Mouse (Mus musculus) heart, postnatal 0 days (tissue): ENCODE measurements around the gene Glo1. TPM values are rescaled to one million over a fixed set of nuclear protein-coding genes. Genes with fewer than 3 reads are reported as not detected.
"Not testable (repeated sequence)": the region's sequence is repeated elsewhere in the genome, so short reads cannot be mapped to it uniquely, and the experiment has no call there.

Experiments used
- ATAC-seq: fragments of 200-750 bp; cut with Nextera tagmentation; 2 replicates; pipeline ENCODE4 v1.8.0; 2017; ENCODE audit warnings: low read depth, moderate number of reproducible peaks, moderate library complexity; ENCODE audit not compliant: insufficient read depth
- DNase-seq: peaks from one replicate; pipeline ENCODE4 v3.0.0-alpha.2; 2016; ENCODE audit warnings: low spot score
- H3K27ac ChIP-seq: fragments of 300-500 bp; sonication (generic); 2 replicates; pipeline ENCODE4 v1.5.1; 2014; ENCODE audit warnings: low read depth, mild to moderate bottlenecking
- H3K27me3 ChIP-seq: fragments of 300-500 bp; sonication (generic); 2 replicates; pipeline ENCODE4 v1.6.1; 2014; ENCODE audit warnings: low read length, mixed read lengths; ENCODE audit not compliant: control insufficient read depth, insufficient read depth
- H3K36me3 ChIP-seq: fragments of 300-500 bp; sonication (generic); replicated peaks from 2 replicates; pipeline ENCODE4 v1.6.1; 2014; ENCODE audit warnings: low read length, mixed read lengths; ENCODE audit not compliant: control insufficient read depth, insufficient read depth
- H3K4me1 ChIP-seq: fragments of 300-500 bp; sonication (generic); 2 replicates; pipeline ENCODE4 v1.6.1; 2014; ENCODE audit warnings: antibody characterized with exemption; ENCODE audit not compliant: control insufficient read depth, insufficient read depth
- H3K4me2 ChIP-seq: fragments of 300-500 bp; sonication (generic); 2 replicates; pipeline ENCODE4 v1.6.1; 2014; ENCODE audit warnings: low read depth, mild to moderate bottlenecking, low read length, moderate library complexity
- H3K4me3 ChIP-seq: fragments of 300-500 bp; sonication (generic); 2 replicates; pipeline ENCODE4 v1.5.1; 2014; ENCODE audit warnings: low read depth, low read length
- H3K9ac ChIP-seq: fragments of 300-500 bp; sonication (generic); replicated peaks from 2 replicates; pipeline ENCODE4 v1.6.1; 2014; ENCODE audit warnings: low read depth, low read length, mixed read lengths
- H3K9me3 ChIP-seq: fragments of 300-500 bp; sonication (generic); replicated peaks from 2 replicates; pipeline ENCODE4 v1.6.1; 2016; ENCODE audit warnings: low read length; ENCODE audit not compliant: control insufficient read depth
- CTCF ChIP-seq: IDR thresholded peaks from 2 replicates; pipeline ENCODE4 v1.5.1; 2016; ENCODE audit warnings: antibody characterized with exemption, control low read depth, low read depth
- EP300 ChIP-seq: IDR thresholded peaks from 2 replicates; pipeline ENCODE4 v1.6.1; 2016; ENCODE audit warnings: antibody characterized with exemption, low read depth
- WGBS: fragments of 180-500 bp; shearing (Covaris S2); extraction: QIAGEN DNeasy Blood & Tissue Kit; methylation state at CpG from one replicate; pipeline ENCODE4 v1.1.7; 2014; 5-methylcytosine and 5-hydroxymethylcytosine counted together
- polyA plus RNA-seq: library from polyadenylated mRNA; unstranded; fragments of >200 nt; fragmentation: Nextera tagmentation; extraction: Ambion mirVana; gene quantifications from 2 replicates; pipeline ENCODE4 v1.2.1, GENCODE M21; 2015
- total RNA-seq: library from RNA; depleted of rRNA; stranded (reverse); fragments of >200 nt; gene quantifications from 2 replicates; pipeline ENCODE4 v1.2.3, GENCODE M21; 2014; ENCODE audit warnings: low replicate concordance

The Glo1 gene
- total and polyA plus RNA-seq, 2 experiments from 2014 or later: 143 to 184 TPM

DNA sequence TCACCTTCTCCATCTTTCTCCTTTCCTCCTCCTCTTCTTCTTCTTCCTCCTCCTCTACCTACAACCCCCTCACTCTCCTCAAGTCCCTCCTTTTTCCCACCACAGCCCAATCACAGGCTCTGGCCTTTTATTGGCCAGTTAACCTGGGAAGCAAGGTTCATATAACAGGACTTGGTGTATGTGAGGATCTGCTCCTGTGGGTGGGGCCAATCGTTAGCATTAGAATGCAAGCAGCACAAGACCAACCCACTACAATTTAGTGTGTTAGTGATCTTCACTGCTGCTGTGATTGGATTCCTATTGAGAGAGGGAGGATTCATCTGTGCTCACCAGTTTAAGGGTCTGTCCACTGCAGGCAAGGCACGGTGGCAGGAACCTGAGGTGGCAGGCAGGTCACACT lies 12.3 kb upstream of the Glo1 start:
- Histone ChIP-seq H3K9me3 (no peaks in the 10 kb centered on the region), H3K4me3 (no peak overlapping the region), H3K36me3 (no peaks in the 10 kb centered on the region), H3K4me2 (no peak overlapping the region), H3K4me1 (no peaks in the 10 kb centered on the region), H3K27me3 (no peaks in the 10 kb centered on the region), H3K27ac (no peak overlapping the region), H3K9ac (no peak overlapping the region)
- TF ChIP-seq EP300 (no peak), CTCF (no peak)
- ATAC-seq (no peak), DNase-seq (no peak)
- 67% methylated on average over 2 of the region's 2 CpGs for WGBS

DNA sequence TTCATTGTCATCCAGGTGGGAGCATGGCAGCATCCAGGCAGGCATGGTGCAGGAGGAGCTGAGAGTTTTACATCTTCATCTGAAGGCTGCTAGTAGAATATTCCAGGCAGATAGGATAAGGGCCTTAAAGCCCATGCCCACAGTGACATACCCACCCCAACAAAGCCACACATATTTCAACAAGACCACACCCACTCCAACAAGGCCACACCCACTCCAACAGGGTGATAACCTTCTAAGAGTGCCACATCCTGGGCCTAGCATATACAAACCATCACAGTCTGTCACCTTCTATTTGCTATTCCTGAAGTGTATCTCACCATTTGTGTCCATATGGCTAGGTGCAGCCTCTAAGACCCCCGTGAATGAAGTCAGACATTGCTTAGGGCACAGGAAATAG lies 11.0 kb upstream of the Glo1 start:
- Histone ChIP-seq H3K9ac (no peak overlapping the region), H3K9me3 (no peaks in the 10 kb centered on the region), H3K27ac (no peak overlapping the region), H3K27me3 (no peaks in the 10 kb centered on the region), H3K4me3 (no peak overlapping the region), H3K4me1 (no peaks in the 10 kb centered on the region), H3K4me2 (no peak overlapping the region), H3K36me3 (no peaks in the 10 kb centered on the region)
- whole genome bisulfite sequencing: 43% methylated on average over 1 of the region's 1 CpGs
- no peak for DNase-seq
- ATAC-seq: no peak
- TF ChIP-seq CTCF: no peak
- no peak for TF ChIP-seq EP300

DNA sequence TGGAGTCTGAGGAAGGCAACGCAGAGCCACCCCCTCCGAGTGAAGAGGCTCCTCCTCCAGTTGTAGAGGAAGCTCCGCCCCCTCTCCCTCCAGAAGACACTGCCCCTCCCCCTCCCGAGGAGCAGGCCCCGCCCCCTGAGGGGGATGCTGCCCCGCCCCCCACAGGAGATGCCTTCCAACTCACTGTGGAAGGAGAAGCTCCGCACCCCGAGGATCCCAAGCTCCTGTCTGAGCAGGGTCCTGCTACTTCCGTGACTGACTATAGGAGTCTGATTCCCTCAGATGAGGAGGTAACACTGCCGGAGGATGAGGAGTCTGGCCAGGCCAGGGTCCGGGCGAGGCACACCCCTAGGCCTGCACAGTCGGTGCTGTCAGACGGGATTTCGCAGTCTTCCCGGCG lies 8.7 kb upstream of the Glo1 start:
- 15% methylated on average over 16 of the region's 17 CpGs for WGBS
- DNase-seq: no peak

DNA sequence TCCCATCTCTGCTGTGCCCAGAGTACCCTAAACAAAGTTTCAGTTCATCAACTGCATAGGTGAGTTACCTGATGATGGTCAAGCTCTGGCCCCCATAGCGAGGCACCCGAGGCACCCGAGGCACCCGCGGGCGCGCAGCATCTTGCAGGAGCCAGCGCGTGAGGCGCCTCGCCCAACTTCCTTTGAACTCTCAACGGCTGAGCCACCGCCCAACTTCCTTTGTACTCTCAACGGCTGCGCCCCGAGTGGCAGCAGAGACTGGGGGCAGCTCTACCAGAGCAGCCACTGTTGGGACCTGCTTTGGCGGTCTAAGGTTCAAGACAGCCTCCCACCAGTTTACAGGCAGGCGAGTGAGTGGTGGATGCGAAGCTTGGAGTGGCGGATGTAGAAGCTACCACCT lies 2.5 kb downstream of the Glo1 start, which contains the start of gene Dnah8:
TSS of gene Dnah8 (plus strand) at position 223 of the 400 bp plus-strand sequence.
- H3K27me3 ChIP-seq, H3K4me2 ChIP-seq, H3K36me3 ChIP-seq, DNase-seq, ATAC-seq, H3K4me1 ChIP-seq, H3K9me3 ChIP-seq, H3K27ac ChIP-seq, H3K4me3 ChIP-seq, H3K9ac ChIP-seq: not testable (repeated sequence)
- WGBS: no CpG with 5 or more reads among the region's 20 CpGs

More for the DNA sequence above, 8.7 kb upstream of the Glo1 start:
- no peak overlapping the region for H3K9ac ChIP-seq
- ATAC-seq: no peak
- no peaks in the 10 kb centered on the region for H3K27me3 ChIP-seq
- H3K36me3 ChIP-seq: no peaks in the 10 kb centered on the region
- no peak overlapping the region for H3K27ac ChIP-seq
- no peak for TF ChIP-seq EP300
- TF ChIP-seq CTCF: no peak
- peak overlapping the region; percentile 46 for H3K4me2 ChIP-seq
- no peaks in the 10 kb centered on the region for H3K9me3 ChIP-seq
- peak overlapping the region; percentile 17; the same call in 1 of the 2 replicates for H3K4me3 ChIP-seq
- H3K4me1 ChIP-seq: no peaks in the 10 kb centered on the region

DNA sequence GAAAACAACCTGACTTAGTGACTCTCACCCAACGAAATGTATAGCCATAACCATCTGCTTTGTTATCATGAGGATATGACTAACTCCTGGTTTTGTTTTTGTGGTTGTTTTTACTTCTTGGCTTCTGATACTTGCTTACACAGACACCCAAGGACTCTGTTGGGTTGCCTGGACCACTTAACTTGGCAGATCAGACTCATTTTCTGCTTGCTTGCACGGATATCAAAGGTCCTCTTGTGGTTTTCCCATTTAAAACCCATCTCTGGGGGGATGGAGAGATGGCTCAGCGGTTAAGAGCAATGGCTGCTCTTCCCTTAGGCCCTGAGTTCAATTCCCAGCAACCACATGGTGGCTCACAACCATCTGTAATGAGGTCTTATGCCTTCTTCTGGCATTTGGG lies 3.5 kb downstream of the Glo1 start:
- Histone ChIP-seq H3K4me1 (no peaks in the 10 kb centered on the region), H3K27ac (no peak overlapping the region), H3K27me3 (no peaks in the 10 kb centered on the region), H3K9me3 (no peaks in the 10 kb centered on the region), H3K4me2 (no peak overlapping the region), H3K4me3 (no peak overlapping the region), H3K36me3 (no peaks in the 10 kb centered on the region), H3K9ac (no peak overlapping the region)
- 85% methylated on average over 3 of the region's 3 CpGs for WGBS
- DNase-seq: no peak
- no peak for ATAC-seq
- TF ChIP-seq EP300: no peak
- TF ChIP-seq CTCF: no peak

DNA sequence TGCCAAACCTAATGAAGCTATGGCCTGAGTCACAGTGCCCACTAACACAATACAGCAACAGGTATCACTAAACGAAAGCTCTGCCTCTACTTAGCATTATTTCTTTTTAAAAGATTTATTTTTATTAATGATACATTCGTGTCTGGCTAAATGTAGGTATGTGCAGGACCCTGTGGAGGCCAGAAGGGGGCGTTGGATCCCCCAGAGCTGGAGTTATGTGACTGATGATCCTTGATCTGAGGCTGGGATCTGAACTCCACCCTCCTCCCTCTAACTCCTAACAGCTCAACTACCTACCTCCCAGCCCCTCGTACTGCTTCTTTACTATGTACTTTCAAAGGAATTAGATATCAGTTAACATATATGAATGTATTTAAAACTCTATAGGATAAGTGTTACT lies 5.2 kb downstream of the Glo1 start:
- Histone ChIP-seq H3K4me2 (no peak overlapping the region), H3K27ac (no peak overlapping the region), H3K36me3 (no peaks in the 10 kb centered on the region), H3K27me3 (no peaks in the 10 kb centered on the region), H3K9ac (no peak overlapping the region), H3K4me3 (no peak overlapping the region), H3K9me3 (no peaks in the 10 kb centered on the region), H3K4me1 (no peaks in the 10 kb centered on the region)
- TF ChIP-seq EP300 (no peak), CTCF (no peak)
- no peak for ATAC-seq
- DNase-seq: no peak
- 64% methylated on average over 4 of the region's 4 CpGs for WGBS
